Mouse (Mus musculus): ENCODE results near the gene Dab2ip. TPM values are rescaled to one million over a fixed set of nuclear protein-coding genes. Genes with fewer than 3 reads are reported as not detected.

Gene Dab2ip
- polyA plus RNA-seq, 1 experiment: 28.5 TPM

- H3K36me3 ChIP-seq (ENCODE audit: control insufficient read depth, insufficient read depth, low read length): no peaks in the 10 kb centered on the region
- no peaks in the 10 kb centered on the region for H3K27me3 ChIP-seq (ENCODE audit: control insufficient read depth, insufficient read depth, low read length)
- TF ChIP-seq POLR2A (IDR thresholded peaks at IDR 0.05; ENCODE audit: control insufficient read depth, low read depth, low read length) (no peak), CTCF (IDR thresholded peaks at IDR 0.05; ENCODE audit: control insufficient read depth, insufficient read depth, insufficient replicate concordance, low read depth, low read length) (no peak)
- H3K4me3 ChIP-seq (ENCODE audit: control insufficient read depth, low read depth, low read length): no peak overlapping the region
- H3K4me1 ChIP-seq (ENCODE audit: control insufficient read depth, insufficient read depth, low read length): peaks cover 2% of the 10 kb centered on the region; the same call in 1 of the 2 replicates
- H3K27ac ChIP-seq (ENCODE audit: control insufficient read depth, insufficient read depth, low read depth, low read length): no peak overlapping the region
These were observed 122.8 kb downstream of the Dab2ip start for GRCm38 (mm10) chr2:35680833-35681232.

GRCm38 (mm10) chr2:35684005-35684404 lies 125.9 kb downstream of the Dab2ip start:
- H3K4me1 ChIP-seq (ENCODE audit: control insufficient read depth, insufficient read depth, low read length): peaks cover 2% of the 10 kb centered on the region; the same call in 1 of the 2 replicates
- no peaks in the 10 kb centered on the region for H3K27me3 ChIP-seq (ENCODE audit: control insufficient read depth, insufficient read depth, low read length)
- no peak for TF ChIP-seq POLR2A (IDR thresholded peaks at IDR 0.05; ENCODE audit: control insufficient read depth, low read depth, low read length)
- no peak overlapping the region for H3K4me3 ChIP-seq (ENCODE audit: control insufficient read depth, low read depth, low read length)
- no peaks in the 10 kb centered on the region for H3K36me3 ChIP-seq (ENCODE audit: control insufficient read depth, insufficient read depth, low read length)
- no peak overlapping the region for H3K27ac ChIP-seq (ENCODE audit: control insufficient read depth, insufficient read depth, low read depth, low read length)

GRCm38 (mm10) chr2:35684735-35685312 lies 126.8 kb downstream of the Dab2ip start:
- Histone ChIP-seq H3K36me3 (ENCODE audit: control insufficient read depth, insufficient read depth, low read length) (no peaks in the 10 kb centered on the region), H3K4me3 (ENCODE audit: control insufficient read depth, low read depth, low read length) (no peak overlapping the region), H3K27ac (ENCODE audit: control insufficient read depth, insufficient read depth, low read depth, low read length) (no peak overlapping the region), H3K27me3 (ENCODE audit: control insufficient read depth, insufficient read depth, low read length) (no peaks in the 10 kb centered on the region), H3K4me1 (ENCODE audit: control insufficient read depth, insufficient read depth, low read length) (peaks cover 2% of the 10 kb centered on the region; the same call in 1 of the 2 replicates)
- TF ChIP-seq CTCF (IDR thresholded peaks at IDR 0.05; ENCODE audit: control insufficient read depth, insufficient read depth, insufficient replicate concordance, low read depth, low read length): no peak
- no peak for TF ChIP-seq POLR2A (IDR thresholded peaks at IDR 0.05; ENCODE audit: control insufficient read depth, low read depth, low read length)

- H3K36me3 ChIP-seq (ENCODE audit: control insufficient read depth, insufficient read depth, low read length): no peaks in the 10 kb centered on the region
- H3K4me3 ChIP-seq (ENCODE audit: control insufficient read depth, low read depth, low read length): no peak overlapping the region
- peaks cover under 1% of the 10 kb centered on the region; the same call in 1 of the 2 replicates for H3K4me1 ChIP-seq (ENCODE audit: control insufficient read depth, insufficient read depth, low read length)
- no peak overlapping the region for H3K27ac ChIP-seq (ENCODE audit: control insufficient read depth, insufficient read depth, low read depth, low read length)
- TF ChIP-seq CTCF (IDR thresholded peaks at IDR 0.05; ENCODE audit: control insufficient read depth, insufficient read depth, insufficient replicate concordance, low read depth, low read length) (no peak), POLR2A (IDR thresholded peaks at IDR 0.05; ENCODE audit: control insufficient read depth, low read depth, low read length) (no peak)
- H3K27me3 ChIP-seq (ENCODE audit: control insufficient read depth, insufficient read depth, low read length): no peaks in the 10 kb centered on the region
These were observed 128.0 kb downstream of the Dab2ip start for GRCm38 (mm10) chr2:35686104-35686503.

GRCm38 (mm10) chr2:35687557-35688070 lies 129.5 kb downstream of the Dab2ip start:
- peaks cover 2% of the 10 kb centered on the region; the same call in 1 of the 2 replicates for H3K4me1 ChIP-seq (ENCODE audit: control insufficient read depth, insufficient read depth, low read length)
- no peaks in the 10 kb centered on the region for H3K36me3 ChIP-seq (ENCODE audit: control insufficient read depth, insufficient read depth, low read length)
- no peaks in the 10 kb centered on the region for H3K27me3 ChIP-seq (ENCODE audit: control insufficient read depth, insufficient read depth, low read length)
- H3K27ac ChIP-seq (ENCODE audit: control insufficient read depth, insufficient read depth, low read depth, low read length): no peak overlapping the region
- H3K4me3 ChIP-seq (ENCODE audit: control insufficient read depth, low read depth, low read length): no peak overlapping the region
- TF ChIP-seq POLR2A (IDR thresholded peaks at IDR 0.05; ENCODE audit: control insufficient read depth, low read depth, low read length): no peak
- TF ChIP-seq CTCF (IDR thresholded peaks at IDR 0.05; ENCODE audit: control insufficient read depth, insufficient read depth, insufficient replicate concordance, low read depth, low read length): no peak

- no peak for TF ChIP-seq POLR2A (IDR thresholded peaks at IDR 0.05; ENCODE audit: control insufficient read depth, low read depth, low read length)
- TF ChIP-seq CTCF (IDR thresholded peaks at IDR 0.05; ENCODE audit: control insufficient read depth, insufficient read depth, insufficient replicate concordance, low read depth, low read length): no peak
- no peak overlapping the region for H3K4me3 ChIP-seq (ENCODE audit: control insufficient read depth, low read depth, low read length)
- peaks cover 2% of the 10 kb centered on the region; the same call in 1 of the 2 replicates for H3K4me1 ChIP-seq (ENCODE audit: control insufficient read depth, insufficient read depth, low read length)
- no peaks in the 10 kb centered on the region for H3K27me3 ChIP-seq (ENCODE audit: control insufficient read depth, insufficient read depth, low read length)
- H3K36me3 ChIP-seq (ENCODE audit: control insufficient read depth, insufficient read depth, low read length): no peaks in the 10 kb centered on the region
- H3K27ac ChIP-seq (ENCODE audit: control insufficient read depth, insufficient read depth, low read depth, low read length): no peak overlapping the region
These were observed 130.1 kb downstream of the Dab2ip start for GRCm38 (mm10) chr2:35688121-35688520.

- Histone ChIP-seq H3K4me3 (ENCODE audit: control insufficient read depth, low read depth, low read length) (no peak overlapping the region), H3K4me1 (ENCODE audit: control insufficient read depth, insufficient read depth, low read length) (peaks cover 2% of the 10 kb centered on the region; the same call in 1 of the 2 replicates), H3K27me3 (ENCODE audit: control insufficient read depth, insufficient read depth, low read length) (no peaks in the 10 kb centered on the region), H3K36me3 (ENCODE audit: control insufficient read depth, insufficient read depth, low read length) (no peaks in the 10 kb centered on the region), H3K27ac (ENCODE audit: control insufficient read depth, insufficient read depth, low read depth, low read length) (no peak overlapping the region)
- no peak for TF ChIP-seq CTCF (IDR thresholded peaks at IDR 0.05; ENCODE audit: control insufficient read depth, insufficient read depth, insufficient replicate concordance, low read depth, low read length)
These were observed 130.5 kb downstream of the Dab2ip start for GRCm38 (mm10) chr2:35688581-35688980.

Data from testis, adult 2 months (tissue).